Mouse (Mus musculus) retina, postnatal 1 day (tissue): ENCODE measurements at regions not wholly inside any gene's neighbourhood (a gene's known extent, or its start where the extent isn't known, plus 50 kb on each side); places are given as distances from the start of the nearest gene placed in this dataset.
A peak's percentile ranks its signal among the peaks of the same experiment; 100 is the strongest.
"Not testable (repeated sequence)": the region's sequence is repeated elsewhere in the genome, so short reads cannot be mapped to it uniquely, and the experiment has no call there.

Experiments
- DNase-seq: peaks from one replicate; pipeline ENCODE4 v3.0.0-alpha.2; 2012

DNA sequence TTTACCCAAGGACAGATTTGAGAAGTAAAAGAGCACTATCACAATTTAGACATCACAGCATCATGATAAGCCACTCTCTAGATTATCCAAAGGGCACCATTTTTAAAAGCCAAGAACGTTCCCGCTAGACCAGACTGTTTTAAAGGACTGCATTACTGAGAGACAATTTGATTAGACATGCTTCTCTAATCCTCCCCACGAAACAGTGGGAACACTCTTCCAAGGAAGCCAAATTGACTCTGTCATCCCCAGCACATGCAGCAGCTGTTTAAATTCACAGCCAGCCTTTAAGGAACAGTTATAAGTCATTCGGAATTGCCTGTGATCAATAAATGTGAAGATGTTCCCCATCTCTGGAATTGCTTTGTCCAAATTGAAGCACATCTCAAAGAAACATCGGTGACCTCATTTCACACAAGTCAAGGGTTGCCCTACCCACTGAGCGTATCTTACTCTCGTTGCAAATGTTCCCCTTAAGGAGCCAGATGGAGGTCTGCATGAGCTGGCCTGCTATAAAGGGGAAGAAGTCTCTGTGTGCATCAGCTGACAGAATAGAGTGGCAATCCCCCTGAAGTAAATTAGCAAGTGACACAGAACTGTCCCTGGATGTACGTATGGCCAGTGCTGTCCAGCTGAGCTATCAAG, 393.2 kb downstream of the Pid1 start:
- no peak for DNase-seq

- not testable (repeated sequence) for DNase-seq
Measured at GRCm38 (mm10) chr1:83964631-83965030, 399.3 kb downstream of the Pid1 start.

DNA sequence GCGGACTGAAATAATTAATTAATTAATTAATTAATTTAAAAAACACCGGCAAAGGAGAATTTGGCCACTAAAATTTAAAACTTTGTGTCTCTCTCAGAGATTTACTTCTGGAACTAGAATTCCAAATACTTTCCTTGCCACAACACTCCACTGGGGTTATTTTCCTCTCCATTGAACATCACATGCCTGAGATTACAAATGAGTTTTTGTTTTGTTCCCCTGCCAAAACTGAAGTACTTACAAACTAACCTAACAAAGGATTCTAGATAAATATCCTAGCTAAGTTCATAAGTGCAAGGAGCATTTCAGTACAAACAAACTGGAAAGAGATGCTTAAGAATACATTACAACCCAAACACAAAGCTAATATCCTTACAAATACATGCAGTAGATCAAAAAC, 402.2 kb downstream of the Pid1 start:
- no peak for DNase-seq

- DNase-seq, result peak; percentile 59
Measured at GRCm38 (mm10) chr1:83959756-83960155, 404.2 kb downstream of the Pid1 start.

GRCm38 (mm10) chr1:83922900-83923299, 441.1 kb downstream of the Pid1 start:
- DNase-seq, result no peak

GRCm38 (mm10) chr1:83915454-83915853, 448.5 kb downstream of the Pid1 start:
- DNase-seq, result no peak

DNA sequence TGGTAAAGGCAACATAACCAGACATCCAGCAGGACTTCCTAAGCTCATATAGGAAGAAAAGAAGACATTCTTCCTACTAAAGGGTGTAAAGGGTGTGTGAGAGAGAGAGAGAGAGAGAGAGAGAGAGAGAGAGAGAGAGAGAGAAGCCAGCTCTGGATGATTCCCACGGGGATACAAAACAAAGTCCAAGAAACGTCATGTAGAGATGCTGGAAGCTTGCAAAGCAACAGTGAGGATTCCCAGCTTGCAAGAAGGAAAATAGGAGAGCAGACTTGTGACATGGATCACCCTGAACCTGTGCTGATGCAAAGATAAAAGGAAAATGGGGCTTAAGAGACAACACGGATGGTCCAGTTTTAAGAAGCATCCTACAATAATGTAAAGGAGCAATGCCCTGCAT, 456.6 kb downstream of the Pid1 start:
- DNase-seq, result no peak

GRCm38 (mm10) chr1:83906906-83907305, 457.1 kb downstream of the Pid1 start:
- DNase-seq, result no peak

DNA sequence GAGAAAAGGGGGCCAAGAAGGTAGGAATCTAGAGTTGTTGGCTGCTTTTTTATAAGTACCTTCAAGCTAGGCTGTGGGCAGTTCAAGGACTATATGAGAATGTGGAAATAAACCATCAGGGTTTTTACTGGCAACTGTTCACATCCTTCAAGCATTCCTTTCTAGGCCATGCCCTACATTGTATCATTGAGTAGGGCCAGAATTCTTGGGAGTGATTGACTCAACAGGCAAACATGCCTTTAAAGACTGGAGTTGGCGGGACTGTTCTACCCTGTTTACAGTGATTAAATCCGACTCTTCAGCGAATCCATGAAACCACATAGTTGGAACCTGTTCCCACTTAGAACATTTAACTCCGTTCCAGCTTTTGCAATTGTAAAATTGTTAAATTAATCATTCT, 463.8 kb downstream of the Pid1 start:
- no peak for DNase-seq

DNA sequence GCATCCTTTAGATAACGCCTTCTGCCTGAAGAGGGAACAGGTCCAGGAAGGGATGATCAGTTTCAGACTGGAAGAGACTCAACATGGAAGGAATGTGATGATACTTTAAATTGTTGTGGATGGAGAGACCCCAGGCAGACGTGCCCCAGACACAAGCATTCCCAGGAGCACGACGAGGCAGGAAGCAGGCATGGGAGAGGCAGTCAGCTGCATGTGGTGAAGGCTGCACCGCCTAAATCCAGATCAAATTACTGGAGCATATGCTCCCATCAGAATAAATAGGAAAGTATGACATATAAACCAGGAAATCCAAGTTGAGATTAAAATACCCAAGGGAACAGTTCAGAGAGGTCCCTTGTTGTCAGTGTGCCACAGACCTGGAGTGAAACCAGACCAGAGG, 467.3 kb downstream of the Pid1 start:
- DNase-seq, result peak; percentile 5

DNA sequence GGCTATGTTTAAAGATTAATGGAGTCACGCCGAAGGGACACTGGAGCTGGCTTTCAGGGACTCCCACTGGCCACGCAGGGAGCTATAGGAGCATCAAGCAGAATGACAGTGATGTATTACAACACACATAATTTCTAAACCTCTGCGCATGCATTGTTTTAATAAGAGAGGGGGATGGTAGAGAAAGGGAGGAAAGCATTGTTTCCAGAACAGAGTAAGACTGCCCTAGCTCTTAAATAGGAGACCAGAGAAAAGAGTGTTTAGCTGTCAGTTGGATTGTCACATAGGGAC, 471.1 kb upstream of the Sphkap start:
- DNase-seq, result peak; percentile 34

GRCm38 (mm10) chr1:83878330-83879108, 470.5 kb upstream of the Sphkap start:
- peak; percentile 14 for DNase-seq

- peak; percentile 59 for DNase-seq
Measured at GRCm38 (mm10) chr1:83870853-83871567, 463.0 kb upstream of the Sphkap start.

DNA sequence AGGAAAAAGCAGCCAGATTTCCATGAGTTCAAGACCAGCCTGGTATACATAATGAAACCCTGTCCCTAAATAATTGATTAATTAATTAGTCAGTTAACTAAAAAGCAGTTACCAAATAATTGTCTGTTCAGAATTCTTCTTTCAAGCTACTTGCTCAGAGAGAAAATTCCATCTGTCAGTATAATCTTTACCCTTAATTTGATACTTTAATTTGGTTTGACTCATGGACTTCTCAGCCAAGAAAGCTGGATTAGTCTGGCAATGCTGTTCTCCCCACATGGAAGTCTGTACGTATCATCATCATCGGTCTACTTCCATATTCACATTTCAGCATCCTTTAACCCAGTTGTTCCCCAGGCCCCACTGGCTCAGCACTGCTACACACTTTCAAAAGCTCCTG, 461.0 kb upstream of the Sphkap start:
- peak; percentile 44 for DNase-seq

DNA sequence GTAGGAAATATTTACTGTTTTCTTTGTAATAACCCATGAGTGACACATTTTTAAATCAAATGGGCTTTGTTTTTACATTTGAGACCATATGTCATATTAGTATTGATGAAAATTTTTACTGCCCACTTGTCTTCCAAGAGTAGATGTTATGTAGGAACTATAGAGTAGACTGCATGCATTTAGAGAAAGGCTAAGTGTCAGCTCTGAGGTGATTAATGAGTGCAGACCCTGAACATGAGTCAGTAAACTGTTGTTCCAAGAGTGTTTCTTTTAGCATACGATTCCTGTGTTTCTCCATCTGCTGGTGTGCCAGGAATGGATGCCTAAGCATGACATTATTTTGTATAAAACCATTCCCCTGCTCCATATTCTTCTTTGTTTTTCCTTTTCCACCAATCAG, 454.5 kb upstream of the Sphkap start:
- no peak for DNase-seq

- DNase-seq, result peak; percentile 18
Measured at GRCm38 (mm10) chr1:83862128-83862527, 454.1 kb upstream of the Sphkap start.

- DNase-seq, result no peak
Measured at GRCm38 (mm10) chr1:83859732-83860424, 451.9 kb upstream of the Sphkap start.

- no peak for DNase-seq
Measured at GRCm38 (mm10) chr1:83853996-83854395, 446.0 kb upstream of the Sphkap start.

DNA sequence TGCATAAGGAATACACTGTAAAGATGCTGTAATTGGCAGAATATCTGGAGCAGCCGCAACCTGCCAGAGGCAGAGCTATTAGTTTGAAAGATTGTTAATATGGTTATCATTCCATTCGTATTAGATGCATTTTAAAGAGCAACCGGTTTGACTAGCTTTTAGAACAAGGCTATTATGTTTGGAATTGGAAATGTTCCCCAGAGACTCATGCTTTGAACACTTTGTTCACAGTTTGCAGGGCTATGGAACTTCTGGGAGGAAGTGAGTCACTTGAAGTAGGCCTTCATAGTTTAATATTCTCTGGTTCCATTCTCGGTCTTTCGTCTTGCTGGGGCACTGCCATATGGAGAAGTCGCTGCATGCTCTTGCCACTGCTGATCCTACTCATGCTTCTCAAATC, 443.1 kb upstream of the Sphkap start:
- DNase-seq, result no peak

DNA sequence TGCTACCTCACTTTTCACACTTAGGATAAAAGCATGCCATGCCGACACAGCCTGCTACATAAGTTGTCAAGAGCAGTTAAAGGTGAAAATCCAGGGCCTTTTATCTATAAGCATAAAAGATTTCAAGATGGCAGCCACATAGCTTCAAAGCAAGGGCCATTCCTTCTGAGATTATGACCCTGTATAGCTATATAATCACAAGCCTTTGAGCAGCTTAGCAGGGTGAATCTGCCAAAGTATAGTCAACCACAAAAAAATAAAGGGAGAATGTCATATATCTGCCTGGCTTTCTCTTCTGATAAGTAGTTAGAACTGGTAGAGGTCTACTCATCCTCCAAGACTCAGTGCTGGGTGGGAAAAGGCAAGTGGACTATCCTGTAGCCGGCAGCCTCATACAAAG, 440.4 kb upstream of the Sphkap start:
- no peak for DNase-seq

- no peak for DNase-seq
Measured at GRCm38 (mm10) chr1:83847992-83848391, 440.0 kb upstream of the Sphkap start.

- DNase-seq, result no peak
Measured at GRCm38 (mm10) chr1:83844827-83845379, 436.9 kb upstream of the Sphkap start.

DNA sequence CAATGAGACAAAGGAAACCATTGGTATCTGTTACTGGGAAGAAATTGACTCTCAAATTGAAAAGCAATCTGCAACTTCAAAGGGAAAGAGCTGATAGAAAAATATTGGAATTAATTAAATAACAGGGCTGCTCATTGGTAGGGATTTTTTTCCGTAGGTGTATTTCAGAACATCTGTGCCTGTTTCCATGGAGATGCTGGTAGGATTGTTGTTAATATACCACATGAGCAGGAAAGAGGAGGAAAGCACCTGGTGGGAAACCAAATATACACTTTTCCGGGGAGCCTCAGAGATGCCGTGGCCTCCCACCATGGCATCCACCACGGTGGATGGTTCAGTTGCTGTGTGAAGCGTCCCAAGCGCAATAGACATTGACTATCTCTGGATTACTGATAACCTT, 428.0 kb upstream of the Sphkap start:
- DNase-seq, result no peak
